Mouse (Mus musculus) forebrain, embryonic 16.5 days (tissue): Measurements from ENCODE around the gene Tspan15. TPM values are rescaled to one million over a fixed set of nuclear protein-coding genes. Genes with fewer than 3 reads are reported as not detected.

Experiments used
- ATAC-seq: fragments of 200-750 bp; cut with Nextera tagmentation; 2 replicates; pipeline ENCODE4 v1.8.0; 2017; ENCODE audit warnings: mild to moderate bottlenecking, moderate library complexity
- H3K27ac ChIP-seq: fragments of 300-500 bp; sonication (generic); 2 replicates; pipeline ENCODE4 v1.5.1; 2014; ENCODE audit warnings: low read length, control low read depth
- H3K27me3 ChIP-seq: fragments of 300-500 bp; sonication (generic); replicated peaks from 2 replicates; pipeline ENCODE4 v1.6.1; 2014; ENCODE audit warnings: low read length; ENCODE audit not compliant: control insufficient read depth, insufficient read depth
- H3K36me3 ChIP-seq: fragments of 300-500 bp; sonication (generic); 2 replicates; pipeline ENCODE4 v1.6.1; 2014; ENCODE audit not compliant: control insufficient read depth, insufficient read depth
- H3K4me1 ChIP-seq: fragments of 300-500 bp; sonication (generic); replicated peaks from 2 replicates; pipeline ENCODE4 v1.6.1; 2014; ENCODE audit warnings: low read length; ENCODE audit not compliant: control insufficient read depth, insufficient read depth
- H3K4me2 ChIP-seq: fragments of 300-500 bp; sonication (generic); 2 replicates; pipeline ENCODE4 v1.6.1; 2014; ENCODE audit warnings: mild to moderate bottlenecking, low read length, control low read depth
- H3K4me3 ChIP-seq: fragments of 300-500 bp; sonication (generic); replicated peaks from 2 replicates; pipeline ENCODE4 v1.5.1; 2014; ENCODE audit warnings: mild to moderate bottlenecking, low read length, control low read depth
- H3K9ac ChIP-seq: fragments of 300-500 bp; sonication (generic); replicated peaks from 2 replicates; pipeline ENCODE4 v1.6.1; 2014; ENCODE audit warnings: low read depth, low read length, control low read depth
- H3K9me3 ChIP-seq: fragments of 300-500 bp; sonication (generic); 2 replicates; pipeline ENCODE4 v1.6.1; 2016; ENCODE audit warnings: low read length; ENCODE audit not compliant: control insufficient read depth
- WGBS: fragments of 180-500 bp; shearing (Covaris S2); extraction: QIAGEN DNeasy Blood & Tissue Kit; methylation state at CpG from one replicate; pipeline ENCODE4 v1.1.7; 2014; 5-methylcytosine and 5-hydroxymethylcytosine counted together
- polyA plus RNA-seq: library from polyadenylated mRNA; unstranded; fragments of >200 nt; fragmentation: Nextera tagmentation; extraction: Ambion mirVana; gene quantifications from 2 replicates; pipeline ENCODE4 v1.2.1, GENCODE M21; 2015

Tspan15 gene
- polyA plus RNA-seq, 1 experiment from 2014 or later, result 15.4 TPM

DNA sequence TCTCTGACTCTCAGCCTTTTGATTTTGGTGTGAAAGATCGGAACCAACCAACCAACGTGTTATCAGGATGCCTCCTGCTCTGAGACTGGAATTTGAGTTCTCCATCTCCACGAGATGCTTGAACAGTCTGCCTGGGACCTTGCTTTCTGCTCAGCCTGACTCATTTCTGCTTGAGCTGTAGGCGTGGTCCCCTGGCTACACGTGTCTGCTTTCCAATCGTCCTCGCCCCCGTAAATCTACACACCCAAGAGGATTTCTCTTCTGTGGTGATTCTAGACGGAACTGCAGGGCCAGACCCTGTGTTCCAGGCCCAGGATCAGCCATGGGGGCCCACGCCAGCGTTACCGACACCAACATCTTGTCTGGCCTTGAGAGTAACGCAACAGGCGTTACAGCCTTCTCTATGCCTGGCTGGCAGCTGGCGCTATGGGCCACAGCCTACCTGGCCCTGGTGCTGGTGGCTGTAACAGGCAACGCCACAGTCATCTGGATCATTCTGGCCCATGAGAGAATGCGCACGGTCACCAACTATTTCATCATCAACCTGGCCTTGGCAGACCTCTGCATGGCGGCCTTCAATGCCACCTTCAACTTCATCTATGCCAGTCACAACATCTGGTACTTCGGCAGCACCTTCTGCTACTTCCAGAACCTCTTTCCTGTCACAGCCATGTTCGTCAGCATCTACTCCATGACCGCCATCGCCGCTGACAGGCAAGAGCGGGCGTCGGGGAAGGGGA, 21.6 kb upstream of the Tspan15 start:
- Histone ChIP-seq H3K4me3 (no peak overlapping the region), H3K9me3 (no peaks in the 10 kb centered on the region), H3K27me3 (no peaks in the 10 kb centered on the region), H3K9ac (no peak overlapping the region), H3K27ac (no peak overlapping the region), H3K4me2 (no peak overlapping the region), H3K4me1 (no peaks in the 10 kb centered on the region), H3K36me3 (no peaks in the 10 kb centered on the region)
- ATAC-seq, result no peak
- WGBS, result 89% methylated on average over 27 of the region's 27 CpGs

DNA sequence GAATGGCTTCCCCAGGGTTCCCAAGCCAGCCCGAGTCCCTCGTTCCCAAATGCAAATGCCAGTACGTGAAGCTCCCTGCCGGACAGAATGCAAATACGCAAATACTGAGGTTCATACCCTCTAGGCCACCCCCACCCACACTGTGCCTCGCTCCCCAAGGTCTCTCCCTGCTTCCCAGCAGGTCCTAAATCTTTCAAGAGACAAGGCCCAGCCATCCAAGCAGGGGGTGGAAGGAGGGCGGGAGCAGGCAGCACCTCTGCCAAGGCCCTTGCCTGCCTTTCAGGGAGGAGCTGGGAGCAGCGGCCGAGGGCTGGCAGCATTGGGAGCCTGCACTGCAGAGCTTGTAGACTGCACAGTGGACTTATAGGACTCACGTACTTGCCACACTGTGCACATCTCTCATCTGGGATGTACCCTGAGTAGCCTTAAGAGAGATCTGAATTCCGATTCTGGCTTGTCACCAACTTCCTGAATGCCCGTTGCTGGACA, 21.0 kb upstream of the Tspan15 start, which contains the start of gene Tacr2:
Tacr2 (plus strand) TSS at position 439 of the 489 bp plus-strand sequence.
- 51% methylated on average over 12 of the region's 12 CpGs for WGBS

DNA sequence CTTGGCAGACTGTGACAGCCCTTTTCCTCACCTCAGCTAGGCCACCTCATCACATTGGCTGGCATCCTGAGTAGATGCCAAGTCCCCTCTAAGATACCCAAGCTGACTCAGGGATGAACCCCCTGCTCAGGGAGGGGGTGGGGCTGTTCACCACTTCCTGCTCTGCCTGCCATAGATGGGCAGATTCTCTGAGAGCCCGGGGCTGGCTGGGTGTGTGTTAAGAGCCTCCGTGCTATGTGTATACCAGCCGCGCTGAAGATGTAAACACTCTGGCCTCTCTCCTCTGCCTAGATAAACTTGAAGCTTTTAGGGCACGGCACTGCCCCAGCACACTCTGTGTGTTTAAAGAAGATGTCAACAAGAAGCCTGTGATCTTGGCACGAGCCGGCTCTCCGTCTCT, 16.8 kb upstream of the Tspan15 start:
- WGBS, result 74% methylated on average over 8 of the region's 8 CpGs
- no peaks in the 10 kb centered on the region for H3K4me1 ChIP-seq
- no peak for ATAC-seq
- no peaks in the 10 kb centered on the region for H3K27me3 ChIP-seq
- no peaks in the 10 kb centered on the region for H3K9me3 ChIP-seq
- no peak overlapping the region for H3K4me2 ChIP-seq
- H3K27ac ChIP-seq, result no peak overlapping the region
- no peak overlapping the region for H3K4me3 ChIP-seq
- no peak overlapping the region for H3K9ac ChIP-seq
- no peaks in the 10 kb centered on the region for H3K36me3 ChIP-seq

More for the DNA sequence above, 21.0 kb upstream of the Tspan15 start, which contains the start of gene Tacr2:
- Histone ChIP-seq H3K4me3 (no peak within 1 kb of the TSS), H3K27me3 (no peaks in the 10 kb centered on the region), H3K9ac (no peak within 1 kb of the TSS), H3K36me3 (no peaks in the 10 kb centered on the region), H3K27ac (no peak within 1 kb of the TSS), H3K4me2 (no peak within 1 kb of the TSS), H3K4me1 (no peaks in the 10 kb centered on the region), H3K9me3 (no peaks in the 10 kb centered on the region)
- ATAC-seq, result no peak

DNA sequence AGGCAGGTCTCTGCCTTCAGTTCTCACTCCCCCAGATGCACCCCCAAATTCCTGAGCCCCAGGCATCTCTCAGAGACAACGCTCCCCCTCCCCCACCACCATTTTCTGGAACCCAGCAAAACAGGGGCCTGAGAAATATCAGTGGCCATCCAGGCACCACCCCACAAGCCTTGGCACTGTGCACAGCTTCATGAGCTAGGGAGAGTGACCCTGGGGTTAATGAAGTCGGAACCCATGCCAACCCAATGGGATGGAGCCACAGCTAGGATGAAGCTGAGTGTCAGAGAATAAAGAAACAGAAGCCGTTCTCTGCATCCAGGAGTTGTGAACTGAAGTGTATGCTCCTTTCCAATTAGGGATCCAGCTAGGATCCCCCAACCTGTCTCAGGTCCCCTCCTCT, 16.1 kb upstream of the Tspan15 start:
- 55% methylated on average over 3 of the region's 3 CpGs for WGBS
- Histone ChIP-seq H3K27ac (no peak overlapping the region), H3K4me3 (no peak overlapping the region), H3K4me2 (no peak overlapping the region), H3K9me3 (no peaks in the 10 kb centered on the region), H3K4me1 (no peaks in the 10 kb centered on the region), H3K9ac (no peak overlapping the region), H3K36me3 (no peaks in the 10 kb centered on the region), H3K27me3 (no peaks in the 10 kb centered on the region)
- no peak for ATAC-seq

DNA sequence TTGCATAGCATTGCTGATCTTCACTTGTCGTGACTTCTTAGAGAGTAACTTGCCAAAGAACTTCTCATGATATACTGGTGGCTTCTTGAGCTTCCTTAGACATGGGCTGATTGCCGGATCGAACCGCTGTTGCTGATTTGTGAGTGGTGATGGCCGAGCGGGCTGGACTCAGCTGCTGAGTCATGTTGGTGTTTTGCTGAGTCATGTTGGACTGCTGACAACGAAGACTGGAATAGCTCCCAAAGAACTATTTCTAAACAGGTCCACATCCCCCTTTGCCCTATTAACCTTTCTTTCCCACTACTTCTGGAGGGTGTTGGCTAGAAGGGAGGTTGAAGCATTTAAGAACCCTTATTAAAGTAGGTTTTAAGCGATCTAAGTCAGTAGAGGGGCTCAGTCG, 13.0 kb upstream of the Tspan15 start:
- Histone ChIP-seq H3K4me2 (no peak overlapping the region), H3K9me3 (no peaks in the 10 kb centered on the region), H3K36me3 (no peaks in the 10 kb centered on the region), H3K4me1 (no peaks in the 10 kb centered on the region), H3K9ac (no peak overlapping the region), H3K4me3 (no peak overlapping the region), H3K27me3 (no peaks in the 10 kb centered on the region), H3K27ac (no peak overlapping the region)
- 91% methylated on average over 9 of the region's 9 CpGs for WGBS
- no peak for ATAC-seq

DNA sequence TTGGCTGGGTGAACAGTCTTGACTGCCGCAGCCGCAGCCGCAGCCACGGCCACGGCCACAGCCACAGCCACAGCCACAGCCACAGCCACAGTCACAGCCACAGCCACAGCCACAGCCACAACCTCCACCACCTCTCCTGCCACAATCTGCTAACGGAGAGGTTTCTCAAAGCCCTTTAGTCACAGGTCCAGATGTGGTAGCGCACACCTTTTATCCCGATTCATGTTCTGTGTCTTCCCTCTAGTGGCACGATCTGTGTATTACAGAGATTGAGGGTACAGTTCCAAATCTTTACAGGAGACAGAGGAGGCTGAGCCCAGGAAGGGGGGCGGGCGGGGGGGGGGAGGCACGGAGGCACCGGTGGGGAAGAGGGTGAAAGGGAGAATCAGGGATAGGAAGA, 11.8 kb upstream of the Tspan15 start:
- no peak for ATAC-seq
- H3K4me3 ChIP-seq, result no peak overlapping the region

DNA sequence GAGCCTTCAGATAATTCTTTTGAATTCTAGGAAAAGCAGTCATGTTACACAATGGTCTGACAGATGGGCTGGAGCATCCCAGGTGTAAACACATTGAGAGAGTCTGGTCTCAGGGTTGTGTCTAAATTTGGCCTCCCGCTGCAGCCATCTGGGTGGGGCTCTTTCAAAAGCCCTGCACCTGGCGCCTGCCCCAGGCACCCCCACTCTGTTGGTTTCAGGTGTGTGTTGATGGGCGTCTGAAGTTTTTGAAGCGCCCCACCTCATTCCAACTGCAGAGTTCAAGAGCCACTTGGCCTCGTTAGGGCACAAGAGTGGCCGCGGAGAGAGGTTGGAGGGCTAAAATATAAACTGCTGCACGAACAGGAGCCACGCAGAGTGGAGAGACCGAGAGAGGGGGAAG, 11.3 kb upstream of the Tspan15 start:
- Histone ChIP-seq H3K9ac (no peak overlapping the region), H3K4me2 (no peak overlapping the region), H3K36me3 (no peaks in the 10 kb centered on the region), H3K4me3 (no peak overlapping the region), H3K9me3 (no peaks in the 10 kb centered on the region), H3K27ac (no peak overlapping the region), H3K4me1 (no peaks in the 10 kb centered on the region), H3K27me3 (no peaks in the 10 kb centered on the region)
- ATAC-seq, result no peak
- 80% methylated on average over 10 of the region's 10 CpGs for WGBS

More for the DNA sequence above, 11.8 kb upstream of the Tspan15 start:
- H3K9ac ChIP-seq, result no peak overlapping the region
- H3K27ac ChIP-seq, result no peak overlapping the region
- H3K4me2 ChIP-seq, result no peak overlapping the region
- no peaks in the 10 kb centered on the region for H3K9me3 ChIP-seq
- WGBS, result 48% methylated on average over 13 of the region's 13 CpGs
- no peaks in the 10 kb centered on the region for H3K27me3 ChIP-seq
- H3K4me1 ChIP-seq, result no peaks in the 10 kb centered on the region
- H3K36me3 ChIP-seq, result no peaks in the 10 kb centered on the region

DNA sequence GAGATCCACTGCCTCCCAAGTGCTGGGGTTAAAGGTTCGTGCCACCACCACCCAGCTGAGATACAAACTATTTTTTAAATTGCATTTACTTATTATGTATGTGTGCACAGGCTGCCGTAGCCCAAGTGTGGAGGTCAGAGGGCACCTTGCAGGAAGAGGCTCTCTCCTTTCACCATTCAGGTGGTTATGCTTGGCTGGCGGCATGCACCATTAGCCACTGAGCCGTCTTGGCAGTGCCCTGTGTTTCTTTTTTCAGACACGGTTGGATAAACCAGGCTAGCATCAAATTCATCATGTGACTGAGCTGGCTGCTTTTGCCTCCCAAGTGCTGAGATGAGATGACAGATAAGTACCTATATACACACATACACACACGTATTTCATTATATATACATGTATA, 8.2 kb upstream of the Tspan15 start:
- Histone ChIP-seq H3K36me3 (no peaks in the 10 kb centered on the region), H3K9me3 (no peaks in the 10 kb centered on the region), H3K27me3 (no peaks in the 10 kb centered on the region), H3K4me3 (no peak overlapping the region), H3K4me1 (no peaks in the 10 kb centered on the region), H3K9ac (no peak overlapping the region), H3K4me2 (no peak overlapping the region), H3K27ac (no peak overlapping the region)
- ATAC-seq, result no peak
- WGBS, result 51% methylated on average over 6 of the region's 6 CpGs

DNA sequence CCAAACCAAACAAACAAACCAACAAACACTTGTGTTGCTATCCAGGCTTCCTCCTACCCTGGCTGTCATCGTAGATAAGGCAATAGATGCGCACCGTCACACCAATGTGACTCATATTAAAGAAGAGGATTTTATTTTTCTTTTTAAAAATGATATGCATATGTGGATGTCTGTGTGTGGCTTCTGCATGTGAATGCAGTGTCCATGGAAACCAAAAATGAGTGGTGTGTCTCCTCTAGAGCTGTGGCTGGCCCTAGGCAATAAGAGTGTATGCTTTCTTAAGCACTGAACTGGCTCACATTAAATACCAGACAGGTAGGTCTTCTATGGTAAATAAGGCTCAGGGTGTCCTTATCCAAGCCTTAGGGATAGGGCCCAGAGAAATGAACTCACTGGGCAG, 7.6 kb upstream of the Tspan15 start:
- 94% methylated on average over 3 of the region's 3 CpGs for WGBS
- H3K4me2 ChIP-seq, result no peak overlapping the region

More for the DNA sequence above, 7.6 kb upstream of the Tspan15 start:
- Histone ChIP-seq H3K36me3 (no peaks in the 10 kb centered on the region), H3K27me3 (no peaks in the 10 kb centered on the region), H3K4me3 (no peak overlapping the region), H3K9ac (no peak overlapping the region), H3K9me3 (no peaks in the 10 kb centered on the region), H3K4me1 (no peaks in the 10 kb centered on the region), H3K27ac (no peak overlapping the region)
- no peak for ATAC-seq
